Mouse (Mus musculus) Muller cell, postnatal 12 days (primary cell): ENCODE measurements around the gene Igsf3.

ENCODE experiments used
- DNase-seq: peaks from one replicate; pipeline ENCODE4 v3.0.0-alpha.2; 2015; ENCODE audit errors: inconsistent ontology term

Igsf3 gene

GRCm38 (mm10) chr3:101376538-101377247, at the start of gene Igsf3:
TSS of gene Igsf3 (plus strand) at chr3:101377083.
- peak; percentile 89 for DNase-seq

- peak; percentile 92 for DNase-seq
Measured at GRCm38 (mm10) chr3:101327248-101327647, 49.6 kb upstream of the Igsf3 start.

- no peak for DNase-seq
Measured at GRCm38 (mm10) chr3:101328617-101329016, 48.3 kb upstream of the Igsf3 start.

- DNase-seq: peak; percentile 19
Measured at GRCm38 (mm10) chr3:101343199-101343924, 33.5 kb upstream of the Igsf3 start.

- DNase-seq: no peak
Measured at GRCm38 (mm10) chr3:101344246-101344645, 32.6 kb upstream of the Igsf3 start.

- DNase-seq: no peak
Measured at GRCm38 (mm10) chr3:101345299-101345698, 31.6 kb upstream of the Igsf3 start.

- peak; percentile 58 for DNase-seq
Measured at GRCm38 (mm10) chr3:101346806-101347205, 30.1 kb upstream of the Igsf3 start.

- DNase-seq: no peak
Measured at GRCm38 (mm10) chr3:101348501-101349161, 28.3 kb upstream of the Igsf3 start.

- DNase-seq: no peak
Measured at GRCm38 (mm10) chr3:101349542-101350307, 27.2 kb upstream of the Igsf3 start.

- DNase-seq: no peak
Measured at GRCm38 (mm10) chr3:101350406-101350805, 26.5 kb upstream of the Igsf3 start.

- peak; percentile 59 for DNase-seq
Measured at GRCm38 (mm10) chr3:101354490-101354889, 22.4 kb upstream of the Igsf3 start.

- no peak for DNase-seq
Measured at GRCm38 (mm10) chr3:101355702-101356101, 21.2 kb upstream of the Igsf3 start.

- no peak for DNase-seq
Measured at GRCm38 (mm10) chr3:101356583-101357553, 20.0 kb upstream of the Igsf3 start.

GRCm38 (mm10) chr3:101360832-101361231, 16.1 kb upstream of the Igsf3 start:
- no peak for DNase-seq

- DNase-seq: no peak
Measured at GRCm38 (mm10) chr3:101362391-101362790, 14.5 kb upstream of the Igsf3 start.

- DNase-seq: no peak
Measured at GRCm38 (mm10) chr3:101363574-101363973, 13.3 kb upstream of the Igsf3 start.

GRCm38 (mm10) chr3:101365081-101365612, 11.7 kb upstream of the Igsf3 start:
- no peak for DNase-seq

GRCm38 (mm10) chr3:101365911-101366310, 11.0 kb upstream of the Igsf3 start:
- peak; percentile 59 for DNase-seq

- DNase-seq: no peak
Measured at GRCm38 (mm10) chr3:101367372-101367771, 9.5 kb upstream of the Igsf3 start.

- peak; percentile 62 for DNase-seq
Measured at GRCm38 (mm10) chr3:101369301-101369881, 7.5 kb upstream of the Igsf3 start.
